Mouse (Mus musculus) G1E (cell line): ENCODE results near the gene Rps6kc1.

Experiments used
- CTCF ChIP-seq: IDR thresholded peaks from 2 replicates; pipeline ENCODE4 v1.5.1; 2012; ENCODE audit warnings: low read depth, low read length, inconsistent platforms, mixed read lengths
- GATA1 ChIP-seq: IDR thresholded peaks from 2 replicates; pipeline ENCODE4 v1.6.1; 2012; ENCODE audit warnings: borderline replicate concordance, low read length, inconsistent platforms, mixed read lengths
- POLR2AphosphoS5 ChIP-seq: IDR thresholded peaks from 2 replicates; pipeline ENCODE4 v1.6.1; 2012; ENCODE audit warnings: low read depth, low read length, inconsistent platforms; ENCODE audit not compliant: insufficient replicate concordance
- TAL1 ChIP-seq: conservative IDR thresholded peaks from 2 replicates; pipeline ENCODE4 v1.6.1; 2012; ENCODE audit warnings: low read depth, low read length, inconsistent platforms, mixed read lengths

GRCm38 (mm10) chr1:190653989-190654693 is 257.4 kb downstream of the Rps6kc1 start:
- TF ChIP-seq CTCF: no peak
- no peak for TF ChIP-seq GATA1
- TF ChIP-seq TAL1: no peak
- TF ChIP-seq POLR2AphosphoS5: no peak
